Mouse (Mus musculus) kidney, adult 2 months (tissue): ENCODE data around the gene Csnk1g1. TPM values are rescaled to one million over a fixed set of nuclear protein-coding genes. Genes with fewer than 3 reads are reported as not detected.

Experiments used
- DNase-seq: peaks from one replicate; pipeline ENCODE4 v3.0.0; 2021
- H3K27ac ChIP-seq: fragments of 200-500 bp; 2 replicates; pipeline ENCODE4 v1.5.1; 2012; ENCODE audit warnings: low read depth, low read length, control low read depth, inconsistent platforms; ENCODE audit not compliant: insufficient read depth
- H3K27me3 ChIP-seq: fragments of 200-500 bp; replicated peaks from 2 replicates; pipeline ENCODE4 v1.6.1; 2012; ENCODE audit warnings: mild to moderate bottlenecking, moderate library complexity, low read length, inconsistent platforms; ENCODE audit not compliant: control insufficient read depth, insufficient read depth
- H3K36me3 ChIP-seq: fragments of 200-500 bp; 2 replicates; pipeline ENCODE4 v1.6.1; 2012; ENCODE audit warnings: mild to moderate bottlenecking, moderate library complexity, low read length, inconsistent platforms; ENCODE audit not compliant: control insufficient read depth, insufficient read depth
- H3K4me1 ChIP-seq: fragments of 200-500 bp; 2 replicates; pipeline ENCODE4 v1.6.1; 2011; ENCODE audit warnings: low read length; ENCODE audit not compliant: control insufficient read depth, insufficient read depth
- H3K4me3 ChIP-seq: fragments of 200-500 bp; 2 replicates; pipeline ENCODE4 v1.5.1; 2011; ENCODE audit warnings: mild to moderate bottlenecking, low read depth, low read length, control low read depth; ENCODE audit not compliant: insufficient read depth
- CTCF ChIP-seq: fragments of 200-500 bp; conservative IDR thresholded peaks from 2 replicates; pipeline ENCODE4 v1.5.1; 2011; ENCODE audit warnings: low read depth, mild to moderate bottlenecking, control low read depth, low read length, moderate library complexity, mixed read lengths; ENCODE audit not compliant: insufficient read depth, insufficient read length
- POLR2A ChIP-seq: fragments of 200-500 bp; IDR thresholded peaks from one replicate; pipeline ENCODE4 v1.6.1; 2011; ENCODE audit warnings: low read depth, low read length, control low read depth
- WGBS: fragments of 180-500 bp; shearing (Covaris S2); methylation state at CpG from one replicate; pipeline ENCODE4 v1.1.7; 2018; 5-methylcytosine and 5-hydroxymethylcytosine counted together
- polyA plus RNA-seq: library from polyadenylated mRNA; depleted of rRNA; stranded (reverse); fragments of >200 nt; gene quantifications from 2 replicates; pipeline ENCODE4 v1.2.3, GENCODE M21; 2012

Csnk1g1 gene
- polyA plus RNA-seq, 1 experiment = 4.3 TPM

DNA sequence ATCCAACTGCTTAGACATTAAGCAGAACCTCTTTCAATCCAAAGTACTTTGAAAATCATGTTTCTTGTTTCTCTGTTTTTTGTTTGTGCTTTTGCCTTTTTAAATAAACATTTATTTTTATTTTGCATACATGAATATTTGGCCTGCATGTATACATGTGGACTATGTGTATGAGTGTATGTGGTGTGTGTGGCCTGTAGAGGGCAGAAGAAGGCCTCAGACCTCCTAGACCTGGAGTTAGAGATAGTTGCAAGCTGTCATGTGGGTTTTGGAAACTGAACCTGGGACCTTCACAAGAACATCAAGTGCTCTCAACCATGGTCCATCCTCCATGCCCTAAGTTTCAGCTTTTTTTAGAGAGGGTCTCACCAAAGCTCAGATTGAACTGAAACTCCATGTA lies 5.3 kb upstream of the Csnk1g1 start:
- H3K27ac ChIP-seq = no peak overlapping the region
- H3K36me3 ChIP-seq = no peaks in the 10 kb centered on the region
- TF ChIP-seq CTCF (peak; percentile 53), POLR2A (no peak)
- DNase-seq = peak; percentile 14
- no peaks in the 10 kb centered on the region for H3K27me3 ChIP-seq
- H3K4me3 ChIP-seq = no peak overlapping the region
- peaks cover 4% of the 10 kb centered on the region; the same call in 1 of the 2 replicates for H3K4me1 ChIP-seq

DNA sequence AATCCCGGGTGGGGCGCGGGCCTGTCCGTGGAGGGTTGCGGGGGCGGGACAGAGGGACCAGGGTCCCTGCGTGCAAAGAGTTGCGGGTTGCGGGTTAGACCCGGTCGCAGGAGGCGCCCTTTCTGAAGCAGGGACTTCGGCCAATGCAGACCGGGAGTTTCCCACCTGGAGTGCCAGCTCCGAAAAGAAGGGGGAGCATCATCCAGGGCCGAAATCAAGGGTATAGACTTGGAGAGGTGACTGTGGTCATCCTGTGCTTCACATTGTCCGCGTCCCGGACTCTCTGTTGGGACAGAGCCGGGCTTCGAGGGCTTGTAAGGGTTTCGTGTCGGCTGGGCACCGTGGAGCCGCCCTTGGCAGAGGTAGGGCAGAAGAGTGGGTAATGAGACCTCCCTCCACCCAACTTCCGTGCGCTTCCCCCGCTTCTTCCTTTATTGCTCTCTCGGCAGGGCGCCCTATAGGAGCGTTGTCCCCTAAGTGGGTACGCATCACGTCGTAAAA lies 627 bp downstream of the Csnk1g1 start:
- peak overlapping the region; percentile 83 for H3K4me3 ChIP-seq
- no peaks in the 10 kb centered on the region for H3K36me3 ChIP-seq
- TF ChIP-seq CTCF = 0 out of 2 replicates have a peak, but pooled peaks have one; percentile 6
- TF ChIP-seq POLR2A = no peak
- DNase-seq = peak; percentile 65
- peaks cover 4% of the 10 kb centered on the region; the same call in 1 of the 2 replicates for H3K4me1 ChIP-seq
- H3K27ac ChIP-seq = peak overlapping the region; percentile 44
- no peaks in the 10 kb centered on the region for H3K27me3 ChIP-seq
- WGBS = under 1% methylated on average over 34 of the region's 34 CpGs

DNA sequence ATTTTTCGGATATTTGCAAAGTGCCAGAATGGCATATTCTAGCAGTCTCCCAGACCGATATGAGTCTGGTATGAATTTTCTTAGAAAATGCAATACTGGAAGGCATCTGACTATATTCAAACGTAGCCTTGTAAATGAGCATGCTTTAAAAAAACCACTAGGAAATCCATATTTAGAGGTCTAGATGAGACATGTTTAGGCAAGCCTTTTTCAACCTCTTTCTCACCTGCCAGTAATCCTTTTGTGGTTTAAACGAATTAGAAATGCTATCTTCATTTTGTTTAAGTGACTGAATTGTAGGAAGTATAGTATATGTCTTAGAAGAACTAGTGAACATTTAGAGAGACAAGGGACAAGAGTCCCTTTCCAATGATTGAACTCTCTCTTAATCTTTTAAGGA lies 1.1 kb downstream of the Csnk1g1 start:
- peak overlapping the region; percentile 83 for H3K4me3 ChIP-seq
- H3K36me3 ChIP-seq = no peaks in the 10 kb centered on the region
- peaks cover 4% of the 10 kb centered on the region; the same call in 1 of the 2 replicates for H3K4me1 ChIP-seq
- no peak for DNase-seq
- H3K27ac ChIP-seq = peak overlapping the region; percentile 44
- H3K27me3 ChIP-seq = no peaks in the 10 kb centered on the region
- WGBS = 5% methylated on average over 4 of the region's 4 CpGs
- no peak for TF ChIP-seq POLR2A
- no peak for TF ChIP-seq CTCF

DNA sequence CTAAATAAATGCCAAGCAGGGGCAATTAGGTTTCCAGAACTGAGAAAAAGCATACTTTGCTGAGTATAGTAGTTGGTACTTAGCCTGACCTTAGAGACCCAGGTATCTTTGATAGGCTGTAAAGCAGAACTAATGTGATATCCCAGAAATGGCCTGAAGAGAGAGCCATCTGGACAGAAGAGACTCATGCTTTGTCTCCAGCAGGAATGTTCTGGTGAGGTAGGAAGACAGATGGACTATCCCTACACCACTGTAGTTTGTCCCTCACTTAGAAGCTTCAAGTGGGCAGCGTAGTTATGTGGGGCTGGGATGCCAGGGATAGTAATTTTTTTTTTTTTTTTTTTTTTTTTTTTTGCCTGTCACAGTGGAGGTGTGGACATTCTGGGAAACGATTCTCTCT lies 5.3 kb downstream of the Csnk1g1 start:
- TF ChIP-seq POLR2A (no peak), CTCF (no peak)
- H3K4me3 ChIP-seq = no peak overlapping the region
- no peaks in the 10 kb centered on the region for H3K36me3 ChIP-seq
- no peaks in the 10 kb centered on the region for H3K4me1 ChIP-seq
- no peak overlapping the region for H3K27ac ChIP-seq
- DNase-seq = no peak
- no peaks in the 10 kb centered on the region for H3K27me3 ChIP-seq
- WGBS = 62% methylated on average over 2 of the region's 2 CpGs

DNA sequence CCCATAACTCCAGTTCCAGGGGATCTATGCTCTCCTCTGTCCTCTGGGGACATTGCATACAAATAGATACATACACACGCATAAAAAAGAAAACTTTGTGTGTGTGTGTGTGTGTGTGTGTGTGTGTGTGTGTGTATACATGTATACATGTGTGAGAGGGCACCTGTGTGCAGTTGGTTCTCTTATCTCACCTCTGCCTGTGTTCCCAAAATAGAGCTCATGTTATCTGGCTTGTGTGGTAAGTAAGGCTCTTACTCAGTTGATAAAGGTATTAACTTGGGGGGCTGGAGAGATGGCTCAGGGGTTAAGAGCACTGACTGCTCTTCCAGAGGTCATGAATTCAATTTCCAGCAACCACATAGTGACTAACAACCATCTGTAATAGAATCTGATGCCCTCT lies 8.3 kb downstream of the Csnk1g1 start:
- no peak for DNase-seq
- H3K27ac ChIP-seq = no peak overlapping the region
- no peaks in the 10 kb centered on the region for H3K36me3 ChIP-seq
- H3K27me3 ChIP-seq = no peaks in the 10 kb centered on the region
- no peaks in the 10 kb centered on the region for H3K4me1 ChIP-seq
- WGBS = 69% methylated on average over 1 of the region's 1 CpGs
- TF ChIP-seq CTCF (no peak), POLR2A (no peak)
- no peak overlapping the region for H3K4me3 ChIP-seq

GRCm38 (mm10) chr9:65928456-65928855 lies 19.7 kb downstream of the Csnk1g1 start:
- TF ChIP-seq CTCF (no peak), POLR2A (no peak)
- DNase-seq = no peak

GRCm38 (mm10) chr9:65929826-65930225 lies 21.1 kb downstream of the Csnk1g1 start:
- Histone ChIP-seq H3K36me3 (no peaks in the 10 kb centered on the region), H3K4me1 (no peaks in the 10 kb centered on the region), H3K27me3 (no peaks in the 10 kb centered on the region), H3K27ac (no peak overlapping the region), H3K4me3 (no peak overlapping the region)
- TF ChIP-seq CTCF = no peak
- TF ChIP-seq POLR2A = no peak
- DNase-seq = no peak

More at GRCm38 (mm10) chr9:65928456-65928855, 19.7 kb downstream of the Csnk1g1 start:
- Histone ChIP-seq H3K36me3 (no peaks in the 10 kb centered on the region), H3K27me3 (no peaks in the 10 kb centered on the region), H3K27ac (no peak overlapping the region), H3K4me1 (no peaks in the 10 kb centered on the region), H3K4me3 (no peak overlapping the region)

DNA sequence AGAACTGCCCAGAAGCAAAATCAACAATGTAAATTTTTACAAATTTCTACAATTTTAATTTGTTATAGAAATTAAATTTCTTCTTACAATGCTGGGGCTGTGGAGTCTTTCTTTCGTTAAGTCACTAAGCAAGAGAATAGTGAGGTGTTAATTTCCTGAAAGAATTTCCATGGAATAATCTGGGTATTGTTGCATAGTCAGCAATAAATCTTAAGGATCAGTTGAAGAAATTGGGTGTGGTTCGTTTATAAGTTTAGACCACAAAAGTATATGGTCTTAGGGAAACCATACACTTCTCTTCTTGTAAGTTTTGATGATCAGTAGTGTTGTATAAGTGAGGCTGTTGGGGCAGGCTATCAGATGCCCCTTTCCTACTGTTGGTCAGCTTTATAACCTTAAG lies 28.8 kb downstream of the Csnk1g1 start:
- Histone ChIP-seq H3K4me1 (no peaks in the 10 kb centered on the region), H3K36me3 (no peaks in the 10 kb centered on the region), H3K27me3 (no peaks in the 10 kb centered on the region), H3K4me3 (no peak overlapping the region), H3K27ac (no peak overlapping the region)
- no peak for DNase-seq
- 83% methylated on average over 2 of the region's 2 CpGs for WGBS
- TF ChIP-seq CTCF (no peak), POLR2A (no peak)
